Mouse (Mus musculus) thymus, postnatal 14 days (tissue): ENCODE measurements around the gene Ccdc28b.

ENCODE experiments used
- DNase-seq: peaks from one replicate; pipeline ENCODE4 v3.0.0; 2021

Ccdc28b gene

GRCm38 (mm10) chr4:129623681-129624091 is at the start of gene Ccdc28b:
Ccdc28b (minus strand) TSS chr4:129623947.
- peak; percentile 62 for DNase-seq

GRCm38 (mm10) chr4:129672878-129673449 is 49.2 kb upstream of the Ccdc28b start:
- DNase-seq, result no peak

- DNase-seq, result peak; percentile 84
These were observed 48.5 kb upstream of the Ccdc28b start, which contains the start of gene Kpna6 for GRCm38 (mm10) chr4:129672083-129672877. Kpna6 (minus strand) TSS chr4:129672767.

GRCm38 (mm10) chr4:129671491-129672082 is 47.8 kb upstream of the Ccdc28b start:
- peak; percentile 61 for DNase-seq

- no peak for DNase-seq
These were observed 38.6 kb upstream of the Ccdc28b start for GRCm38 (mm10) chr4:129662255-129662813.

GRCm38 (mm10) chr4:129661584-129661983 is 37.8 kb upstream of the Ccdc28b start:
- no peak for DNase-seq

- DNase-seq, result no peak
These were observed 31.0 kb upstream of the Ccdc28b start for GRCm38 (mm10) chr4:129654770-129655169.

- no peak for DNase-seq
These were observed 26.6 kb upstream of the Ccdc28b start for GRCm38 (mm10) chr4:129650359-129650758.

- no peak for DNase-seq
These were observed 24.9 kb upstream of the Ccdc28b start for GRCm38 (mm10) chr4:129648656-129649055.

GRCm38 (mm10) chr4:129645204-129645603 is 21.5 kb upstream of the Ccdc28b start:
- no peak for DNase-seq

GRCm38 (mm10) chr4:129641756-129642155 is 18.0 kb upstream of the Ccdc28b start:
- DNase-seq, result no peak

GRCm38 (mm10) chr4:129640638-129641467 is 17.1 kb upstream of the Ccdc28b start, which contains the start of gene Txlna:
Txlna (minus strand) TSS chr4:129641065.
- peak; percentile 96 for DNase-seq

GRCm38 (mm10) chr4:129640101-129640637 is 16.4 kb upstream of the Ccdc28b start:
- peak; percentile 37 for DNase-seq

GRCm38 (mm10) chr4:129639221-129639620 is 15.5 kb upstream of the Ccdc28b start:
- DNase-seq, result no peak

GRCm38 (mm10) chr4:129633852-129634251 is 10.1 kb upstream of the Ccdc28b start:
- DNase-seq, result no peak

GRCm38 (mm10) chr4:129631867-129632266 is 8.1 kb upstream of the Ccdc28b start:
- no peak for DNase-seq

- DNase-seq, result no peak
These were observed 7.2 kb upstream of the Ccdc28b start for GRCm38 (mm10) chr4:129630944-129631343.

GRCm38 (mm10) chr4:129626035-129626434 is 2.3 kb upstream of the Ccdc28b start:
- DNase-seq, result no peak

GRCm38 (mm10) chr4:129625496-129625895 is 1.7 kb upstream of the Ccdc28b start:
- DNase-seq, result no peak

GRCm38 (mm10) chr4:129625029-129625370 is 1.3 kb upstream of the Ccdc28b start:
- peak; percentile 78 for DNase-seq

- peak; percentile 89 for DNase-seq
These were observed 708 bp upstream of the Ccdc28b start for GRCm38 (mm10) chr4:129624281-129625028.
